Mouse (Mus musculus): ENCODE results near the gene Ywhag.

Gene Ywhag

GRCm38 (mm10) chr5:135890323-135890722 is 44.1 kb downstream of the Ywhag start:
- DNase-seq (ENCODE audit: extremely low spot score, low read depth, low spot score) = no peak

- no peak for DNase-seq (ENCODE audit: extremely low spot score, low read depth, low spot score)
Observed at GRCm38 (mm10) chr5:135888405-135889215, 45.8 kb downstream of the Ywhag start.

GRCm38 (mm10) chr5:135887675-135888102 is 46.7 kb downstream of the Ywhag start, which contains the start of gene Hspb1:
Gene Hspb1 (plus strand): TSS chr5:135887919.
- DNase-seq (ENCODE audit: extremely low spot score, low read depth, low spot score) = no peak

- no peak for DNase-seq (ENCODE audit: extremely low spot score, low read depth, low spot score)
Observed at GRCm38 (mm10) chr5:135884641-135885040, 49.8 kb downstream of the Ywhag start.

- DNase-seq (ENCODE audit: extremely low spot score, low read depth, low spot score) = no peak
Observed at GRCm38 (mm10) chr5:135879449-135880158, 54.8 kb downstream of the Ywhag start.

GRCm38 (mm10) chr5:135877831-135878231 is 56.6 kb downstream of the Ywhag start:
- DNase-seq (ENCODE audit: extremely low spot score, low read depth, low spot score) = peak; percentile 42

- peak; percentile 44 for DNase-seq (ENCODE audit: extremely low spot score, low read depth, low spot score)
Observed at GRCm38 (mm10) chr5:135877180-135877579, 57.2 kb downstream of the Ywhag start.

GRCm38 (mm10) chr5:135873753-135874152 is 60.7 kb downstream of the Ywhag start:
- no peak for DNase-seq (ENCODE audit: extremely low spot score, low read depth, low spot score)

- no peak for DNase-seq (ENCODE audit: extremely low spot score, low read depth, low spot score)
Observed at GRCm38 (mm10) chr5:135872996-135873395, 61.4 kb downstream of the Ywhag start.

GRCm38 (mm10) chr5:135870505-135870904 is 63.9 kb downstream of the Ywhag start:
- no peak for DNase-seq (ENCODE audit: extremely low spot score, low read depth, low spot score)

GRCm38 (mm10) chr5:135869661-135870423 is 64.6 kb downstream of the Ywhag start:
- DNase-seq (ENCODE audit: extremely low spot score, low read depth, low spot score) = no peak

GRCm38 (mm10) chr5:135868653-135869052 is 65.8 kb downstream of the Ywhag start:
- DNase-seq (ENCODE audit: extremely low spot score, low read depth, low spot score) = no peak

- no peak for DNase-seq (ENCODE audit: extremely low spot score, low read depth, low spot score)
Observed at GRCm38 (mm10) chr5:135867637-135868593, 66.5 kb downstream of the Ywhag start.

GRCm38 (mm10) chr5:135866662-135867061 is 67.8 kb downstream of the Ywhag start:
- no peak for DNase-seq (ENCODE audit: extremely low spot score, low read depth, low spot score)

Data from hindlimb bud, embryonic 11.5 days (tissue).